Mouse (Mus musculus) kidney, adult 2 months (tissue): ENCODE measurements at regions not wholly inside any gene's neighbourhood (a gene's known extent, or its start where the extent isn't known, plus 50 kb on each side); places are given as distances from the start of the nearest gene placed in this dataset.

Experiments used
- CTCF ChIP-seq: fragments of 200-500 bp; conservative IDR thresholded peaks from 2 replicates; pipeline ENCODE4 v1.5.1; 2011; ENCODE audit warnings: low read depth, mild to moderate bottlenecking, control low read depth, low read length, moderate library complexity, mixed read lengths; ENCODE audit not compliant: insufficient read depth, insufficient read length
- POLR2A ChIP-seq: fragments of 200-500 bp; IDR thresholded peaks from one replicate; pipeline ENCODE4 v1.6.1; 2011; ENCODE audit warnings: low read depth, low read length, control low read depth

DNA sequence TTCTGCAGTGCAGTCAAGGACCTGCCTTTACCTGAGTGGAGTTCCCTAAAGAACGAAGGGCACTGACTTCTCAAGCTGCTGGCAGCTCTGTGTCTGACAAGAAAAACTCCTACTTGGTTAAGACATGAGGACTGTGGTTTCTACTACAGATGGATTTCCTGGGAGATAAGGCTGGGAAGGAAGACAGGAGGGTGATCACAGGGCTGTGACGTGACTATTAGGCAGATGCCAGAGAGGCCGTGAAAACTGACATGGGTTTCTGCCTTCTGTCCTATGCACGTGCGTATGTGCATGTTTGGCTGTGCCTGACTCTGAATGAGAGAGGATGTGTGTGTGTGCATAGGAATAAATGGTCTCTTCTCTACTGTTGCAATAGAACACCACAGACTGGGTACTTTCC is 87.1 kb downstream of the Vcpkmt start:
- TF ChIP-seq POLR2A = no peak
- TF ChIP-seq CTCF = no peak
